Mouse (Mus musculus): Measurements from ENCODE around the gene Usp47.

- TF ChIP-seq POLR2A (IDR thresholded peaks at IDR 0.05; ENCODE audit: control insufficient read depth in 1 of 2, insufficient read depth in 1 of 2, low read depth in 1 of 2, low read length in 2 of 2, poor library complexity in 1 of 2) (no peak), CTCF (IDR thresholded peaks at IDR 0.05 in 2 of 3, conservative IDR thresholded peaks at IDR 0.05 in 1 of 3; ENCODE audit: control insufficient read depth in 1 of 3, insufficient read depth in 1 of 3, low read depth in 2 of 3, low read length in 3 of 3, poor library complexity in 1 of 3, severe bottlenecking in 1 of 3) (no peak), MYC (IDR thresholded peaks at IDR 0.05; ENCODE audit: low read depth, low read length) (no peak), BHLHE40 (IDR thresholded peaks at IDR 0.05; ENCODE audit: borderline replicate concordance, low read depth, low read length) (no peak), MAX (IDR thresholded peaks at IDR 0.05; ENCODE audit: low read length) (no peak), UBTF (IDR thresholded peaks at IDR 0.05; ENCODE audit: borderline replicate concordance, insufficient read depth, low read depth, low read length) (no peak), HCFC1 (IDR thresholded peaks at IDR 0.05; ENCODE audit: low read depth, low read length) (no peak), SMC3 (IDR thresholded peaks at IDR 0.05; ENCODE audit: low read depth, low read length) (no peak), CHD1 (IDR thresholded peaks at IDR 0.05; ENCODE audit: low read depth, low read length) (no peak), ZKSCAN1 (IDR thresholded peaks at IDR 0.05; ENCODE audit: low read depth, low read length) (no peak), GABPA (IDR thresholded peaks at IDR 0.05; ENCODE audit: low read depth, low read length) (no peak), ZC3H11A (IDR thresholded peaks at IDR 0.05; ENCODE audit: low read depth, low read length) (no peak), POLR2AphosphoS2 (IDR thresholded peaks at IDR 0.05; ENCODE audit: low read length) (no peak), USF1 (IDR thresholded peaks at IDR 0.05; ENCODE audit: low read depth, low read length) (no peak)
These were observed 103.9 kb downstream of the Usp47 start for GRCm38 (mm10) chr7:112127085-112127637.

All from MEL (cell line).